Mouse (Mus musculus) adrenal gland, adult 8-10 months (tissue): ENCODE results near the gene Tns1. TPM values are rescaled to one million over a fixed set of nuclear protein-coding genes. Genes with fewer than 3 reads are reported as not detected.
"Not testable (repeated sequence)": the region's sequence is repeated elsewhere in the genome, so short reads cannot be mapped to it uniquely, and the experiment has no call there.

Source experiments
- DNase-seq: peaks from one replicate; pipeline ENCODE4 v3.0.0; 2022
- total RNA-seq, 4 experiments: library from RNA; stranded (reverse); gene quantifications; 2 replicates each; pipeline ENCODE4 v1.2.4; 2022

The Tns1 gene
- total RNA-seq = 100 to 1,000 TPM; 461 to 578 (median 489) TPM

- DNase-seq = no peak
These were observed at the start of gene Tns1 for GRCm38 (mm10) chr1:74124021-74124981. Gene Tns1, minus strand, starts transcription at chr1:74124449.

GRCm38 (mm10) chr1:74172722-74173121, 48.5 kb upstream of the Tns1 start:
- no peak for DNase-seq

- DNase-seq = no peak
These were observed 45.5 kb upstream of the Tns1 start for GRCm38 (mm10) chr1:74169721-74170120.

GRCm38 (mm10) chr1:74167136-74167535, 42.9 kb upstream of the Tns1 start:
- DNase-seq = no peak

- no peak for DNase-seq
These were observed 35.8 kb upstream of the Tns1 start for GRCm38 (mm10) chr1:74160036-74160435.

- not testable (repeated sequence) for DNase-seq
These were observed 35.4 kb upstream of the Tns1 start for GRCm38 (mm10) chr1:74159613-74160012.

GRCm38 (mm10) chr1:74156381-74156910, 32.2 kb upstream of the Tns1 start:
- no peak for DNase-seq

GRCm38 (mm10) chr1:74155435-74156012, 31.3 kb upstream of the Tns1 start:
- no peak for DNase-seq

- DNase-seq = no peak
These were observed 29.4 kb upstream of the Tns1 start, which contains the start of gene Cxcr2 for GRCm38 (mm10) chr1:74153461-74154184. Gene Cxcr2, plus strand, starts transcription at chr1:74153989.

GRCm38 (mm10) chr1:74151091-74151490, 26.8 kb upstream of the Tns1 start:
- DNase-seq = no peak

GRCm38 (mm10) chr1:74150101-74150500, 25.9 kb upstream of the Tns1 start:
- DNase-seq = no peak

- no peak for DNase-seq
These were observed 25.0 kb upstream of the Tns1 start for GRCm38 (mm10) chr1:74149106-74149885.

GRCm38 (mm10) chr1:74141781-74142180, 17.5 kb upstream of the Tns1 start:
- no peak for DNase-seq

- no peak for DNase-seq
These were observed 15.2 kb upstream of the Tns1 start for GRCm38 (mm10) chr1:74139415-74139814.

GRCm38 (mm10) chr1:74135326-74135950, 11.2 kb upstream of the Tns1 start:
- DNase-seq = no peak

GRCm38 (mm10) chr1:74133954-74134353, 9.7 kb upstream of the Tns1 start:
- no peak for DNase-seq

GRCm38 (mm10) chr1:74132011-74132410, 7.8 kb upstream of the Tns1 start:
- DNase-seq = no peak

- no peak for DNase-seq
These were observed 6.8 kb upstream of the Tns1 start for GRCm38 (mm10) chr1:74130883-74131659.

GRCm38 (mm10) chr1:74124991-74125552, 823 bp upstream of the Tns1 start, which contains the start of gene Rufy4:
Gene Rufy4, plus strand, starts transcription at chr1:74125541.
- DNase-seq = peak; percentile 71

GRCm38 (mm10) chr1:74123215-74123614, 1.0 kb downstream of the Tns1 start:
- no peak for DNase-seq
